Mouse (Mus musculus): ENCODE measurements at regions not wholly inside any gene's neighbourhood (a gene's known extent, or its start where the extent isn't known, plus 50 kb on each side); places are given as distances from the start of the nearest gene placed in this dataset.

- Histone ChIP-seq H3K27me3 (ENCODE audit: insufficient read depth, low read length) (peaks cover 3% of the 10 kb centered on the region; the same call in 1 of the 2 replicates), H3K9me3 (replicated peaks) (no peaks in the 10 kb centered on the region), H3K4me1 (ENCODE audit: insufficient read depth, low read depth, low read length) (no peaks in the 10 kb centered on the region), H3K4me3 (ENCODE audit: low read depth, low read length) (no peak overlapping the region), H3K36me3 (replicated peaks) (no peaks in the 10 kb centered on the region)
- ATAC-seq (ENCODE audit: extremely low read depth, insufficient number of reproducible peaks, low FRiP score, poor library complexity, severe bottlenecking) (no peak), DNase-seq (ENCODE audit: low spot score) (no peak)
- TF ChIP-seq CTCF (IDR thresholded peaks at IDR 0.05; ENCODE audit: low read depth, low read length) (no peak), GATA1 (IDR thresholded peaks at IDR 0.05; ENCODE audit: borderline replicate concordance, low read length) (no peak), GATA2 (IDR thresholded peaks at IDR 0.05; ENCODE audit: borderline replicate concordance, low read depth, low read length) (no peak), POLR2AphosphoS5 (IDR thresholded peaks at IDR 0.05; ENCODE audit: insufficient replicate concordance, low read depth, low read length) (no peak), TAL1 (conservative IDR thresholded peaks at IDR 0.05; ENCODE audit: low read depth, low read length) (no peak)
These were observed 203.3 kb upstream of the Nampt start for GRCm38 (mm10) chr12:32616086-32616485.

- DNase-seq (ENCODE audit: low spot score) (no peak), ATAC-seq (ENCODE audit: extremely low read depth, insufficient number of reproducible peaks, low FRiP score, poor library complexity, severe bottlenecking) (no peak)
- Histone ChIP-seq H3K4me1 (ENCODE audit: insufficient read depth, low read depth, low read length) (no peaks in the 10 kb centered on the region), H3K4me3 (ENCODE audit: low read depth, low read length) (no peak overlapping the region), H3K27me3 (ENCODE audit: insufficient read depth, low read length) (peaks cover 3% of the 10 kb centered on the region; the same call in 1 of the 2 replicates), H3K36me3 (replicated peaks) (no peaks in the 10 kb centered on the region), H3K9me3 (replicated peaks) (no peaks in the 10 kb centered on the region)
- TF ChIP-seq GATA2 (IDR thresholded peaks at IDR 0.05; ENCODE audit: borderline replicate concordance, low read depth, low read length) (no peak), POLR2AphosphoS5 (IDR thresholded peaks at IDR 0.05; ENCODE audit: insufficient replicate concordance, low read depth, low read length) (no peak), TAL1 (conservative IDR thresholded peaks at IDR 0.05; ENCODE audit: low read depth, low read length) (no peak), GATA1 (IDR thresholded peaks at IDR 0.05; ENCODE audit: borderline replicate concordance, low read length) (no peak)
These were observed 202.3 kb upstream of the Nampt start for GRCm38 (mm10) chr12:32617031-32617430.

- H3K4me1 ChIP-seq (ENCODE audit: insufficient read depth, low read depth, low read length): no peaks in the 10 kb centered on the region
- DNase-seq (ENCODE audit: low spot score): no peak
- no peak for ATAC-seq (ENCODE audit: extremely low read depth, insufficient number of reproducible peaks, low FRiP score, poor library complexity, severe bottlenecking)
- H3K9me3 ChIP-seq (replicated peaks): no peaks in the 10 kb centered on the region
- H3K27me3 ChIP-seq (ENCODE audit: insufficient read depth, low read length): peaks cover 8% of the 10 kb centered on the region
- no peak overlapping the region for H3K4me3 ChIP-seq (ENCODE audit: low read depth, low read length)
- H3K36me3 ChIP-seq (replicated peaks): no peaks in the 10 kb centered on the region
- TF ChIP-seq GATA2 (IDR thresholded peaks at IDR 0.05; ENCODE audit: borderline replicate concordance, low read depth, low read length) (no peak), TAL1 (conservative IDR thresholded peaks at IDR 0.05; ENCODE audit: low read depth, low read length) (no peak), CTCF (IDR thresholded peaks at IDR 0.05; ENCODE audit: low read depth, low read length) (no peak), POLR2AphosphoS5 (IDR thresholded peaks at IDR 0.05; ENCODE audit: insufficient replicate concordance, low read depth, low read length) (no peak), GATA1 (IDR thresholded peaks at IDR 0.05; ENCODE audit: borderline replicate concordance, low read length) (no peak)
These were observed 199.5 kb upstream of the Nampt start for GRCm38 (mm10) chr12:32619830-32620229.

GRCm38 (mm10) chr12:32621739-32622138, 197.6 kb upstream of the Nampt start:
- DNase-seq (ENCODE audit: low spot score): no peak
- H3K4me1 ChIP-seq (ENCODE audit: insufficient read depth, low read depth, low read length): no peaks in the 10 kb centered on the region
- H3K4me3 ChIP-seq (ENCODE audit: low read depth, low read length): no peak overlapping the region
- no peak for ATAC-seq (ENCODE audit: extremely low read depth, insufficient number of reproducible peaks, low FRiP score, poor library complexity, severe bottlenecking)
- TF ChIP-seq CTCF (IDR thresholded peaks at IDR 0.05; ENCODE audit: low read depth, low read length): no peak
- TF ChIP-seq POLR2AphosphoS5 (IDR thresholded peaks at IDR 0.05; ENCODE audit: insufficient replicate concordance, low read depth, low read length): no peak
- no peak for TF ChIP-seq GATA2 (IDR thresholded peaks at IDR 0.05; ENCODE audit: borderline replicate concordance, low read depth, low read length)
- no peak for TF ChIP-seq GATA1 (IDR thresholded peaks at IDR 0.05; ENCODE audit: borderline replicate concordance, low read length)
- TF ChIP-seq TAL1 (conservative IDR thresholded peaks at IDR 0.05; ENCODE audit: low read depth, low read length): no peak
- H3K27me3 ChIP-seq (ENCODE audit: insufficient read depth, low read length): peaks cover 8% of the 10 kb centered on the region
- H3K36me3 ChIP-seq (replicated peaks): no peaks in the 10 kb centered on the region
- no peaks in the 10 kb centered on the region for H3K9me3 ChIP-seq (replicated peaks)

- TF ChIP-seq TAL1 (conservative IDR thresholded peaks at IDR 0.05; ENCODE audit: low read depth, low read length) (no peak), CTCF (IDR thresholded peaks at IDR 0.05; ENCODE audit: low read depth, low read length) (no peak), GATA1 (IDR thresholded peaks at IDR 0.05; ENCODE audit: borderline replicate concordance, low read length) (no peak), GATA2 (IDR thresholded peaks at IDR 0.05; ENCODE audit: borderline replicate concordance, low read depth, low read length) (no peak), POLR2AphosphoS5 (IDR thresholded peaks at IDR 0.05; ENCODE audit: insufficient replicate concordance, low read depth, low read length) (no peak)
- Histone ChIP-seq H3K4me1 (ENCODE audit: insufficient read depth, low read depth, low read length) (no peaks in the 10 kb centered on the region), H3K9me3 (replicated peaks) (no peaks in the 10 kb centered on the region), H3K4me3 (ENCODE audit: low read depth, low read length) (no peak overlapping the region), H3K36me3 (replicated peaks) (no peaks in the 10 kb centered on the region), H3K27me3 (ENCODE audit: insufficient read depth, low read length) (peaks cover 3% of the 10 kb centered on the region)
- ATAC-seq (ENCODE audit: extremely low read depth, insufficient number of reproducible peaks, low FRiP score, poor library complexity, severe bottlenecking) (no peak), DNase-seq (ENCODE audit: low spot score) (no peak)
These were observed 190.8 kb upstream of the Nampt start for GRCm38 (mm10) chr12:32628552-32628951.

- Histone ChIP-seq H3K4me1 (ENCODE audit: insufficient read depth, low read depth, low read length) (peaks cover 6% of the 10 kb centered on the region; the same call in 1 of the 2 replicates), H3K9me3 (replicated peaks) (no peaks in the 10 kb centered on the region)
- ATAC-seq (ENCODE audit: extremely low read depth, insufficient number of reproducible peaks, low FRiP score, poor library complexity, severe bottlenecking): no peak
These were observed 186.4 kb upstream of the Nampt start for GRCm38 (mm10) chr12:32632935-32633334.

More at GRCm38 (mm10) chr12:32632935-32633334, 186.4 kb upstream of the Nampt start:
- Histone ChIP-seq H3K4me3 (ENCODE audit: low read depth, low read length) (no peak overlapping the region), H3K36me3 (replicated peaks) (no peaks in the 10 kb centered on the region), H3K27me3 (ENCODE audit: insufficient read depth, low read length) (peaks cover 7% of the 10 kb centered on the region; the same call in 1 of the 2 replicates)
- DNase-seq (ENCODE audit: low spot score): no peak
- TF ChIP-seq TAL1 (conservative IDR thresholded peaks at IDR 0.05; ENCODE audit: low read depth, low read length) (no peak), GATA1 (IDR thresholded peaks at IDR 0.05; ENCODE audit: borderline replicate concordance, low read length) (no peak), CTCF (IDR thresholded peaks at IDR 0.05; ENCODE audit: low read depth, low read length) (no peak)
